Mouse (Mus musculus) retina, postnatal 7 days (tissue): Measurements from ENCODE around the gene Tas2r135.
A peak's percentile ranks its signal among the peaks of the same experiment; 100 is the strongest.

Experiments used
- DNase-seq: peaks from one replicate; pipeline ENCODE4 v3.0.0-alpha.2; 2012; ENCODE audit warnings: low read depth, low spot score

Gene Tas2r135

GRCm38 (mm10) chr6:42405134-42405533 lies at the start of gene Tas2r135:
Gene Tas2r135 (plus strand): TSS chr6:42405434.
- no peak for DNase-seq

GRCm38 (mm10) chr6:42355794-42356600 lies 49.2 kb upstream of the Tas2r135 start:
- DNase-seq, result no peak

GRCm38 (mm10) chr6:42356913-42357312 lies 48.3 kb upstream of the Tas2r135 start:
- DNase-seq, result no peak

DNA sequence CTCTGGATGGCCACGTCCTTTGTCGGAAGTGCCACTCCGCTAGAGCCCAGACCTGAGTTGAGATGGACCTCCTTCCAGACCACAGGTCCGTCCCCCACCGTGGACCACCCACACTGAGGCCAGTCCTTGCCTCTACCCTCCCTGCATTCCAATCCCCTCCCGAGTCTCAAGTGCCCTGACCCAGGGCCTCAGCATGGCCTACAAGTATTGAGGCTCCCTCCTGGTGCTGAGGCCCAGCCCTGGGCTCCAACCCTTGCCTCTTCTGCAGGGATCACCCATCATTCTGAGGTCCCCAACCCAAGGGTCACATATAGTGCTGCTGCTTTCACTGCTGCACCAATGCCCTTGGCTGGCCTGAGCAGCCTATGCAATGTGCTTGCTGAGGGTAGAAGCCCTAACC lies 47.3 kb upstream of the Tas2r135 start:
- no peak for DNase-seq

- DNase-seq, result no peak
Measured at GRCm38 (mm10) chr6:42358901-42359300, 46.3 kb upstream of the Tas2r135 start.

DNA sequence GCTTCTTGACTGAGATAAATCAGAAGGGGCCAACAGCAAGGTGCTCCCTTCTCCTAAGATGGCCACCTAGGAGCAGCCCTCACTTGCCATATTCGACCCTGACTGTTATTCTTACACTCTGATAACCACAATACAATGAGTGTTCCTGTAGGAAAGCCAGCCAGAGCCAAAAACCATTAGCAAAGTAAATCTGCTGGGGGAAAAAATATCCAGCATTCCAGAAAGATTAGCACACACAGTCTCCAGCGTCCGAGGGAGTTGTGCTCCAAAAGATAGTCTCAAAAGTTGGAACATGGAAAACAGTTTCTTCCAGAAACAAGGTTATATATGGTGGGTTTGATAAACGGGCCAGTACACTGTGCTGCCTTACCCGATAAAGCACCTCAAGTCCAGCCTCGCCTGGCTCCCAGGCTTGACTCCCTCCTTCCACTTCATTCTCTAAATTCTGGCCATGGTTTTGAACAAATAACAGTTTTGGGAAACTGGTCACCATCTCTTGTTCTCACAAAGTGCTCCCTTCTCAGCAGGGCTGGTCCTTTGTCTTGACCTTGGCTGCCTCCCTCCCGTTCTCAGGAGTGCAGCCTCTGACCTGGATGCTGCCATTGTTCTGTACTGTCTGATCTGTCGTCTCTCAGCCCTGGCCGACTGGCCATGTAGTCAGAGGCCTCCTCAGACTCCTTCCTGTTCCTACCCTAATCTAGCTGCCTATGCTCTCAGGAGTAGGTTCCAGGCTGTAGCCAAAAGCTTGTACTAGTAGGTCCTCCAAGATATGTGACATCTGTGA lies 45.7 kb upstream of the Tas2r135 start:
- no peak for DNase-seq

DNA sequence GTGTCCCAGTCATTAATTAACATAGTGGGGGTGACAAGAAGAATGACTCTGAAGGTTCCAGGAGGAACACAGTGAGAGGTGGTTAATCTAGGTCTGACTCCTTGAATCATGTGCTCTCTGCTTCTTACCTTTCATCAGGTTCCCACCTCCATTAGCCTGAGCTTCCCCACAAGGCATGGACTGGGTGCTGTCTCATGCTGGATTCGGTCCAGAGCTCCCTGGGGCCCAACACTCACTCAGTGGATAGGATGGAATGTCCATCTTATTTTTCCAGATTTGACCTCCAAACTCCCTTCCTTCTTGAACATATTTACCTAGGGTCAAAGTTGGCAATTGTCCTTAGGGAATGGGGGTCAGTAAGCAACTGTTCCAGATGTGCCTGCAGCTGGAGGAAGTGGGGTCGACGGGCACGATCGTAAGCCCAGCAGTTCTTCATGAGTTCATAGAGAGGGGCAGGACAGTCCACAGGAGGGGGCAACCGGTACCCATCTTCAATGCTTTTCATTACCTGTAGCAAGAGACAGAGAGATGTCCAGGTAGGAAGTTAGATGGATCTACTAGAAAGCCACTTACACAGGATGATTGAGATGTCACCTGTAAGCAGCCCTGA lies 44.9 kb upstream of the Tas2r135 start:
- DNase-seq, result no peak

GRCm38 (mm10) chr6:42361041-42361895 lies 44.0 kb upstream of the Tas2r135 start:
- DNase-seq, result no peak

DNA sequence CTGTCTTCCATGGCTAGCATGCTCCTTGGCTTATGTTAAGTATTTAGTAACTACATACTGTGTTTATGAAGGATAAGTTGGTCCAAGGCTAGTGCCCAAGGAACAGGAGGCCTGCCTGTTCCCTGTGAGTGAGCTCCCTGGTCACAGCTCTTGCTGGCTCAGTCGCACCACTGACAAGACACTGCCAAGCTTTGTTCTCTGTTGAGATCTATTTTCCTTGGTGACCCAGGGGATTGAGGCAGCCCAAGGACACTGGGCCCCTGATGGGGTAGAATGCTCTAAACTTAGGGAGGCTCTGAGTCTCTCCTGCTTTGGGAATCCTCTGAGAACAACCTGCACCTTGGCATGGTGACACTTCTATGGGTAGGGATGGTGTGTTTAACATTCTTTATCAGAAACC lies 43.2 kb upstream of the Tas2r135 start:
- DNase-seq, result no peak

- no peak for DNase-seq
Measured at GRCm38 (mm10) chr6:42362497-42362896, 42.7 kb upstream of the Tas2r135 start.

DNA sequence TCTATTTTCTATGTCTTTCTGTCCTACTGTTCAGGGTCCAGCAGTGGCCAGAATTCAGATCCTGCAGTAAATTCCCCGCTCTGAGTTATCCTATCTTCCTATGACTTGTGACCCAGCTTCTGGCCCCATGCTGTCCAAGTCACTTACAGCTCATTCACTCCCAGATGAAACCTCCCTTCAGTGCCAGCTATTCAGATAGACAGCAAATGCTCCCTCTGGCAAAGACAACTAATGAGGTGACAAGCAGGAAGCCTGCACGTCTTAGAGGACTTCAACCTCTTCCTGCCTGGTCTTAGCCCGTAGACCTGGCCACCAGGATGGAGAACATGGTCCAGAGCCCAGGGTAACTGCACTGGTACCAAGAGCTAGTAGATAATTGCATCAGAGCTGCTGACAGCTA lies 42.3 kb upstream of the Tas2r135 start:
- DNase-seq, result no peak

DNA sequence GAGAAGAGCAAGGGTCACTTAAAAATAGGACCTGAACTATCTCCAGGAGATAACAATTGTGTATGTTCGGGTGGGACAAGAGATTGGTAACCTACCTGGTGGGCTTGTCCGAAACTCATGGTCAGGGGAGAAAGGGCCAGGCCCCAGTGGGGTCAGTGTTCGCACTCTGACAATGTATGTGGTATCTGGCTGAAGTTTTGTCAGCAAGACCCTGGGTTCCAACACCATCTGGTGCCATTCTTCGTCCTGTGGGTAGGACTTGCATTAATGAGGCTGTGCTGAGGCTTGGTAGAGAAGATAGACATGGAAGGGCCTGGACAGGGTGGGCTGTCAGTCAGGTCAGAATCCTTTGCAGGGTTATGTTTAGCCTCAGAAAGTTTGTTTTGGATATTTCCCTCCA lies 41.2 kb upstream of the Tas2r135 start:
- no peak for DNase-seq

- DNase-seq, result no peak
Measured at GRCm38 (mm10) chr6:42364607-42365006, 40.6 kb upstream of the Tas2r135 start.

DNA sequence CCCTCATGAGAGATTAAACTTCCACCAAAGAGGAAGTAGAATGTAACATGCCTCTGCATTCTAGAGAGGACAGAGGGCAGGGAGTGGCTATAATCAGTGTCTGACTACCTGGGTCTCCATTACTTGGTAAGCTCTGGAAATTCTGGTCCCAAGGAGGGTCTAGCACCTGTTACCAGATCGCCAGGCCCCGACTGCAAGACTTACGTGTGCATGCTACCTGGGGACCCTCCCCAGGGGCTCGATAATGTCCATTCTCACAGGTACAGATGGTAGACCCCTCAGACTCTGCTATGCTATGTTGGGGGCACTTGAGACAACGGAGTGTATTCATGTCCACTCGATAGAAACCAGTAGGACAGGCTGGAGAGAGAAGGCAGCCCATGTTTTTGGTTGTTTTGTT lies 40.0 kb upstream of the Tas2r135 start:
- DNase-seq, result no peak

GRCm38 (mm10) chr6:42369870-42370269 lies 35.4 kb upstream of the Tas2r135 start:
- no peak for DNase-seq

GRCm38 (mm10) chr6:42370630-42371363 lies 34.4 kb upstream of the Tas2r135 start:
- peak; percentile 60 for DNase-seq

GRCm38 (mm10) chr6:42372001-42372400 lies 33.2 kb upstream of the Tas2r135 start:
- no peak for DNase-seq

- no peak for DNase-seq
Measured at GRCm38 (mm10) chr6:42372421-42372815, 32.8 kb upstream of the Tas2r135 start.

DNA sequence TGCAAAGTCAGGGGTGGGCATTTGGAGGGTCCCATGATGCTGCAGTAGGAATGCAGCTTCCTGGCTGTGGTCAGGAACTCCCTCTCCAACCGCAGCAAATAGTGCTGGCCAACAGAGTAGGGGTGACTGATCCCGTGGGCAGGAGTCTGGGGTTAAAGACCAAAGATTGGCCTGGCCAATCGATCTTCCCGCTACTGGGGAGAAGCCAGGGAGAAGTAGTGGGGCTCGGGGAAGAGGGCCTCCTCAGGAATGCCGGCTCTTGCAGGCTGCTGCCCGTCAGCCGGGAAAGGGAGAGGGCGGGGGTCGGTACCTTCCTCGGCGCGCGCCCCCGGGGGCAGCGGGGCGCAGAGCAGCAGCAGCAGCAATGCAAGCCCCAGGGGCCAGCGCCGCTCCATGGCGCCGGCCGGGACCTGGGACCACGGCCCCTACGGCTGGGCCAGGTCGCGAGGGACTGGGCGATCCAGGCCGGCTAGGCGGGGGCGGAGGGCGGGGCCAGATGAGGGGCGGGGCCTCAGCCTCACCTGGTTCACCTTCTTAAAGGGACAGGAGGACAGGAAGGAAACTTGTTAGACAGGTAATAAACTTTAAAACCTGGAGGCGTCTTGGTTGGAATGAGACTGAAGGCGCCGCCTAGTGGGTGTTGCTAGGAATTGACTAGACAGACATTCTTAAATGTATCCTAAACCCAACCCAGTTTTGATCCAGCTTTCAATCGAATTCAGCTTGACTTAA lies 32.3 kb upstream of the Tas2r135 start, which contains the start of gene Epha1:
Epha1 (minus strand) TSS at position 453 of the 732 bp plus-strand sequence.
- DNase-seq, result no peak
